Mouse (Mus musculus) forebrain, embryonic 13.5 days (tissue): Measurements from ENCODE around the gene Gpsm1. TPM values are rescaled to one million over a fixed set of nuclear protein-coding genes. Genes with fewer than 3 reads are reported as not detected.
A peak's percentile ranks its signal among the peaks of the same experiment; 100 is the strongest.

Experiments
- ATAC-seq: fragments of 200-750 bp; cut with Nextera tagmentation; 2 replicates; pipeline ENCODE4 v1.8.0; 2017
- H3K27ac ChIP-seq: fragments of 300-500 bp; sonication (generic); 2 replicates; pipeline ENCODE4 v1.5.1; 2015; ENCODE audit warnings: inconsistent platforms, mild to moderate bottlenecking, moderate library complexity
- H3K27me3 ChIP-seq: fragments of 300-500 bp; sonication (generic); 2 replicates; pipeline ENCODE4 v1.6.1; 2015; ENCODE audit warnings: mild to moderate bottlenecking, inconsistent platforms
- H3K36me3 ChIP-seq: fragments of 300-500 bp; sonication (generic); 2 replicates; pipeline ENCODE4 v1.6.1; 2015; ENCODE audit warnings: mild to moderate bottlenecking, inconsistent platforms; ENCODE audit not compliant: poor library complexity, severe bottlenecking
- H3K4me1 ChIP-seq: fragments of 300-500 bp; sonication (generic); 2 replicates; pipeline ENCODE4 v1.6.1; 2015; ENCODE audit warnings: inconsistent platforms
- H3K4me2 ChIP-seq: fragments of 300-500 bp; sonication (generic); 2 replicates; pipeline ENCODE4 v1.6.1; 2015; ENCODE audit warnings: inconsistent platforms, mild to moderate bottlenecking, moderate library complexity
- H3K4me3 ChIP-seq: fragments of 300-500 bp; sonication (generic); 2 replicates; pipeline ENCODE4 v1.5.1; 2015; ENCODE audit warnings: mild to moderate bottlenecking, inconsistent platforms
- H3K9ac ChIP-seq: fragments of 300-500 bp; sonication (generic); 2 replicates; pipeline ENCODE4 v1.6.1; 2015; ENCODE audit warnings: mild to moderate bottlenecking, inconsistent platforms
- H3K9me3 ChIP-seq: fragments of 300-500 bp; sonication (generic); replicated peaks from 2 replicates; pipeline ENCODE4 v1.6.1; 2016; ENCODE audit warnings: inconsistent platforms
- WGBS: fragments of 180-500 bp; shearing (Covaris S2); methylation state at CpG from one replicate; pipeline ENCODE4 v1.1.7; 2015; 5-methylcytosine and 5-hydroxymethylcytosine counted together
- polyA plus RNA-seq: library from polyadenylated mRNA; unstranded; fragments of >200 nt; fragmentation: Nextera tagmentation; extraction: Ambion mirVana; gene quantifications from 2 replicates; pipeline ENCODE4 v1.2.1, GENCODE M21; 2015

Gene Gpsm1
- 97.7 and 120 TPM in 2 replicates for polyA plus RNA-seq

GRCm38 (mm10) chr2:26315072-26315924, at the start of gene Gpsm1:
Gpsm1 (plus strand) TSS chr2:26315515.
- H3K9ac ChIP-seq = peak within 1 kb of the TSS; percentile 94
- H3K9me3 ChIP-seq = no peaks in the 10 kb centered on the region
- H3K4me2 ChIP-seq = peak within 1 kb of the TSS; percentile 95
- H3K27me3 ChIP-seq = no peaks in the 10 kb centered on the region
- H3K36me3 ChIP-seq = peaks cover 10% of the 10 kb centered on the region
- H3K27ac ChIP-seq = peak within 1 kb of the TSS; percentile 95
- peak; percentile 87 for ATAC-seq
- WGBS = under 1% methylated on average over 43 of the region's 66 CpGs
- H3K4me3 ChIP-seq = peak within 1 kb of the TSS; percentile 93
- peaks cover 45% of the 10 kb centered on the region for H3K4me1 ChIP-seq

- Histone ChIP-seq H3K9ac (no peak overlapping the region), H3K36me3 (no peaks in the 10 kb centered on the region), H3K27ac (no peak overlapping the region), H3K4me1 (peaks cover 3% of the 10 kb centered on the region; the same call in 1 of the 2 replicates), H3K9me3 (no peaks in the 10 kb centered on the region), H3K4me3 (no peak overlapping the region), H3K4me2 (no peak overlapping the region), H3K27me3 (no peaks in the 10 kb centered on the region)
- WGBS = 84% methylated on average over 10 of the region's 10 CpGs
- no peak for ATAC-seq
These were observed 49.1 kb upstream of the Gpsm1 start for GRCm38 (mm10) chr2:26266066-26266742.

GRCm38 (mm10) chr2:26268216-26268615, 47.1 kb upstream of the Gpsm1 start:
- 60% methylated on average over 3 of the region's 3 CpGs for WGBS
- H3K4me3 ChIP-seq = no peak overlapping the region
- ATAC-seq = no peak
- H3K27me3 ChIP-seq = no peaks in the 10 kb centered on the region
- no peak overlapping the region for H3K27ac ChIP-seq
- H3K9me3 ChIP-seq = no peaks in the 10 kb centered on the region
- no peak overlapping the region for H3K4me2 ChIP-seq
- no peak overlapping the region for H3K9ac ChIP-seq
- no peaks in the 10 kb centered on the region for H3K36me3 ChIP-seq
- H3K4me1 ChIP-seq = peaks cover 3% of the 10 kb centered on the region; the same call in 1 of the 2 replicates

GRCm38 (mm10) chr2:26273611-26274010, 41.7 kb upstream of the Gpsm1 start:
- no peaks in the 10 kb centered on the region for H3K36me3 ChIP-seq
- no peaks in the 10 kb centered on the region for H3K9me3 ChIP-seq
- no peak overlapping the region for H3K4me3 ChIP-seq
- no peak overlapping the region for H3K4me2 ChIP-seq
- 18% methylated on average over 7 of the region's 7 CpGs for WGBS
- H3K9ac ChIP-seq = no peak overlapping the region
- ATAC-seq = peak; percentile 55
- no peaks in the 10 kb centered on the region for H3K27me3 ChIP-seq
- no peak overlapping the region for H3K27ac ChIP-seq
- peaks cover 3% of the 10 kb centered on the region; the same call in 1 of the 2 replicates for H3K4me1 ChIP-seq

GRCm38 (mm10) chr2:26279712-26280111, 35.6 kb upstream of the Gpsm1 start:
- Histone ChIP-seq H3K4me2 (no peak overlapping the region), H3K36me3 (no peaks in the 10 kb centered on the region), H3K4me1 (no peaks in the 10 kb centered on the region), H3K9ac (no peak overlapping the region), H3K9me3 (no peaks in the 10 kb centered on the region), H3K27ac (no peak overlapping the region), H3K4me3 (no peak overlapping the region), H3K27me3 (0 out of 2 replicates have a peak, but pooled peaks cover 3% of the 10 kb centered on the region)
- ATAC-seq = no peak
- WGBS = 82% methylated on average over 3 of the region's 3 CpGs

GRCm38 (mm10) chr2:26280594-26280993, 34.7 kb upstream of the Gpsm1 start:
- Histone ChIP-seq H3K9ac (no peak overlapping the region), H3K4me2 (no peak overlapping the region), H3K4me1 (peaks cover under 1% of the 10 kb centered on the region), H3K27me3 (0 out of 2 replicates have a peak, but pooled peaks cover 3% of the 10 kb centered on the region), H3K9me3 (no peaks in the 10 kb centered on the region), H3K4me3 (no peak overlapping the region), H3K36me3 (no peaks in the 10 kb centered on the region), H3K27ac (no peak overlapping the region)
- 73% methylated on average over 11 of the region's 11 CpGs for WGBS
- no peak for ATAC-seq

- no peak overlapping the region for H3K9ac ChIP-seq
- peaks cover 5% of the 10 kb centered on the region for H3K4me1 ChIP-seq
- H3K36me3 ChIP-seq = no peaks in the 10 kb centered on the region
- H3K9me3 ChIP-seq = no peaks in the 10 kb centered on the region
- H3K4me3 ChIP-seq = no peak overlapping the region
- 47% methylated on average over 7 of the region's 7 CpGs for whole genome bisulfite sequencing
- ATAC-seq = no peak
- no peak overlapping the region for H3K27ac ChIP-seq
- H3K27me3 ChIP-seq = no peaks in the 10 kb centered on the region
- H3K4me2 ChIP-seq = no peak overlapping the region
These were observed 29.5 kb upstream of the Gpsm1 start for GRCm38 (mm10) chr2:26285804-26286203.

- WGBS = 82% methylated on average over 7 of the region's 7 CpGs
- no peak overlapping the region for H3K4me3 ChIP-seq
- H3K4me2 ChIP-seq = no peak overlapping the region
- H3K4me1 ChIP-seq = peaks cover 5% of the 10 kb centered on the region
- no peak overlapping the region for H3K9ac ChIP-seq
- H3K27ac ChIP-seq = no peak overlapping the region
- H3K27me3 ChIP-seq = no peaks in the 10 kb centered on the region
- no peaks in the 10 kb centered on the region for H3K36me3 ChIP-seq
- H3K9me3 ChIP-seq = no peaks in the 10 kb centered on the region
- ATAC-seq = no peak
These were observed 28.9 kb upstream of the Gpsm1 start for GRCm38 (mm10) chr2:26286391-26286790.

- Histone ChIP-seq H3K4me2 (no peak overlapping the region), H3K9ac (no peak overlapping the region), H3K36me3 (no peaks in the 10 kb centered on the region), H3K4me3 (no peak overlapping the region), H3K9me3 (no peaks in the 10 kb centered on the region), H3K27me3 (no peaks in the 10 kb centered on the region), H3K27ac (no peak overlapping the region), H3K4me1 (peaks cover 5% of the 10 kb centered on the region)
- no peak for ATAC-seq
- WGBS = 88% methylated on average over 5 of the region's 5 CpGs
These were observed 25.2 kb upstream of the Gpsm1 start for GRCm38 (mm10) chr2:26290133-26290532.

GRCm38 (mm10) chr2:26294457-26294856, 20.9 kb upstream of the Gpsm1 start, which contains the start of gene Ccdc187:
Ccdc187 (minus strand) TSS chr2:26294557.
- no peak within 1 kb of the TSS for H3K4me2 ChIP-seq
- H3K9ac ChIP-seq = no peak within 1 kb of the TSS
- H3K27me3 ChIP-seq = no peaks in the 10 kb centered on the region
- WGBS = 59% methylated on average over 2 of the region's 2 CpGs
- H3K9me3 ChIP-seq = no peaks in the 10 kb centered on the region
- H3K27ac ChIP-seq = no peak within 1 kb of the TSS
- ATAC-seq = no peak
- no peak within 1 kb of the TSS for H3K4me3 ChIP-seq
- H3K4me1 ChIP-seq = peaks cover 33% of the 10 kb centered on the region
- H3K36me3 ChIP-seq = no peaks in the 10 kb centered on the region

GRCm38 (mm10) chr2:26296606-26297195, 18.6 kb upstream of the Gpsm1 start:
- Histone ChIP-seq H3K9me3 (no peaks in the 10 kb centered on the region), H3K4me2 (no peak overlapping the region), H3K27ac (peak overlapping the region; percentile 75), H3K9ac (peak overlapping the region; percentile 7; the same call in 1 of the 2 replicates), H3K27me3 (no peaks in the 10 kb centered on the region), H3K36me3 (no peaks in the 10 kb centered on the region), H3K4me1 (peaks cover 46% of the 10 kb centered on the region), H3K4me3 (no peak overlapping the region)
- no peak for ATAC-seq
- 31% methylated on average over 6 of the region's 6 CpGs for whole genome bisulfite sequencing
